Mouse (Mus musculus) stomach, postnatal 0 days (tissue): Measurements from ENCODE around the gene Atrip.

Source experiments
- CTCF ChIP-seq: IDR thresholded peaks from 2 replicates; pipeline ENCODE4 v1.5.1; 2016; ENCODE audit warnings: antibody characterized with exemption, low read depth, mild to moderate bottlenecking, moderate library complexity
- EP300 ChIP-seq: optimal IDR thresholded peaks from 2 replicates; pipeline ENCODE3; 2016; ENCODE audit warnings: antibody characterized with exemption

GRCm38 (mm10) chr9:109054712-109055111 is 19.2 kb downstream of the Atrip start:
- TF ChIP-seq CTCF = no peak
- no peak for TF ChIP-seq EP300
